Mouse (Mus musculus): ENCODE measurements around the gene Ssc4d.
A peak's percentile ranks its signal among the peaks of the same experiment; 100 is the strongest.

Ssc4d gene

DNA sequence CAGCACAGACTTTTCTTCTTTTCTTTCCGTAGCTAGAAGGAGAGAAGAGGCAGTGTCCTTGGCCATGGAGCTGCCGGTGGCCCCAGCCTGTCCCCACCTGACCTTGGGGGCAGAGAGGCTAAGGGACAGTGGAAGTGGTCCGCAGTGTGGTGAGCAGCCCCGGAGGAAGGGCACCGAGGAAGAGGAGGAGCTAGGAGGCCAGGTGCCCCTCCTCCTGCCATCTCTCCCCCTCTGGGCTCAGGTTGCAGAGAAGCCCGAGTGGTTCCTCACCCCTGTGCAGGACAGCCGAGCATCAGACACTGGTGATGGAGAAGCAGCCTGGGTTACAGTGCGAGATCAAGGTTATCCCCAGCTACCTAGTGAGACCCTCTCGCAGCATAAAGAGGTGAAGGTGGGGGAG, at the start of gene Ssc4d:
TSS of gene Ssc4d (minus strand) at position 167 of the 400 bp plus-strand sequence.
- DNase-seq: no peak

DNA sequence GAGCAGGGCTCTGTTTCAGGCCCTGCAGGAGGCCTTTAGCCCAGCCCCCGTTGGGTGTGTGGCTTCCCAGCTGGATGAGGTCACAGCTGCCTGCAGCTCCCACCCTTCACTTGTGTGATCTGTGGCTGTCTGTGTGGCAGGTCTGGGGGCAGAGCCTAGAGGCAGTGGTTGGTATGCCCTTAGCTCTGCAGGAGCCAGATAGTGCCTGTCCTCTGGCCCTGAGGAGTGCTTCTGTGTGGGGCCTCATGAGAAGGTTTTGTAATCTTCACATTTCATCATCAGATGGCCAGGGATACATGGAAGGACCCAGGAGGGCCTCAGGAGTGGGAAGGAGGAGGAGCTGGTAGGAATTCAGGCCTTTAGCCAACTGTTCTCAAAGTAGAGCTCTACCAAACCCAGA, 45.6 kb upstream of the Ssc4d start:
- DNase-seq: no peak

DNA sequence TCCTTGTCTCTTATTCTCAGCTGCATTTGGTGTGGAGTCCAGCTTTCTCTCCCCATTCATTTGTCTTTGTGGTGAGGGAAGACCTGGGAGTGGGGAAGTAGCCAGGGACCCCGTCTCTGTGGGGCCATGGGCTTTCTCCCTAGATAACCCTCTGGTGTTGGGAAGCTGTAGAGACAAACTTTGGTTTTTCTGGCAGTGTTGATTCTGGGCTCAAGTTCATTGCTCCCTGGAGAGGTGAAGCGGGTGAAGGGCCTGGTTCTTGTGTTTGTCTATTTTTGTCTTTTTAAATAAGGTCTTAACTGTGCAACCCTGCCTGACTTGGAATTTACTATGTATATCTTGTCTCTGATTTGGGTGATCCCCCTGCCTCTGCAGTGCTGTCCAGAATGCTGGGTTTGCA, 44.4 kb upstream of the Ssc4d start:
- no peak for DNase-seq

DNA sequence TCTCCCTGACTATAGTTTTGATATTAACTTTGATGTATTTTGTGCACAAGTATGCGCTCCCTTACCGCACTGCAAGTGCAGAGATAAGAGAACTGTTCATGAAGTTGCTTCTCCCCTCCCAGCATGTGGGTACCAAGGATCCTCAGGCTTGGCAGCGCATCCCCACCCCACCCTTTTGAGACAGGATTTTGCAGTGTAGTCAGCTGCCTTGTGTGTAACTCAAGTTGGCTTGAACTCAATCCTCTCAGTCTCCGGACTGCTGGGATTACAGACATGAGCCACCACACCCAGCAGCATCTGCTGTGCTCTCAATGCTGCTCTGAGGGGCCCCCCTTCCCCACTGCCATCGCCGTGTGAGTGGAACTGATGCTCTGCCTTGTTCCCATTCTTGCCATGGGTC, 42.9 kb upstream of the Ssc4d start:
- DNase-seq: no peak

DNA sequence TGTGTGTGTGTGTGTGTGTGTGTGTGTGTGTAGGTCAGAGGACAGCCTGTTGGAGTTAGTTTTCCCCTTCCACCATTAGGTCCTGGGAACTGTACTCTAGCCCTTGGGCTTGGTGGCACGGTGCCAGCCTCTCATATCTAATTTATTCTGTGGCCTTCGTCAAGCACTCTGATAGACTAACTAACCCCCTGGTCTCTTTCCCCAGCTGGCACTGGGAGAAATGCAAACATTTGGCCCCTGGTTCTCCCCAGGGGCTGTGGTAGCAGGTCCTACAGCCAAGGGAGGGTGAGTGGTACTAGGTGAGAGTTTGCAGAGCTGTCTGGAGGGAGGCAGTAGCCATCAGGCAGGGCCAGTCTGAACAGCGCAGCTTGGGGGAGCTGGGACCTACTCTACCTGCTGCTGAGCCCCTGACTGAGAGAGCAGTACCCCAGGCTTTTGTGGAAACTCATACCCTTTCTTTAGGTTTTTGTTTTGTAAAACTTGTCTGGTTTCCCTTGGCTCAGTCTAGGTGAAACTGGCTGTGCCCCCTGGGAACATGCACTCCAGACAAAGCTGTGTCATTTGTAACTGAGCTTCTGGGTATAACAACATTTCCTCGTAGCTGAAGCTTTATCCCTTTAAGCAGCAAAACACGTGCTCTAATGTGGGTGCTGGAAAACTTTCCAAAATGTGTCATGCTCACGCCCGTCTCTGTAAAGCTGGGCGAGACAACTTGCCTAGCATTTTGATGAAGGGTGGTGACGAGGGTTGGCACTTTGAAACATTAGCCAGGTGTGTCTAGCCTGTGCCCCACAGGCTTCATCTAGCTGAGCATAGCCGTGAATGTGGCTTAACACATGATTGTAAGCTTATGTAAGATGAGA, 41.9 kb upstream of the Ssc4d start:
- peak; percentile 49 for DNase-seq

DNA sequence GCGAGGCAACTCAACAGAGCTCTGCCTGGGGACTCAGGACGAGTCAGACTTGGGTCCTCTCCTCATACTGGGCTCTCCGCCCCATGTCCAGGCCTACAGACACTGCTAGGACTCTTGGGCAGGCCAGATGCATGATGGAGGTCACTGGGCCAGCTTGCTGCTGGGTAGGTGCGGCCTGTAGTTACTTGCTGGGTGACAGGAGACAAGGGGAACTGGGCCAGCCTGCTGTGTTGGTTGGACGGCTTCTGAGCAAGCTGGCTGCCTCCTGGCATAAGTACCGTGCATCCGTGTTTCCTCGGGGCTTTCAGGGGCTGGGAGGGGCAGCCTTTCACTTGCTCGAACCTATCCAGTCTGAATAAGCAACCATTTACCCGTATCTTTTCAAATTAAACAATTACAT, 41.3 kb upstream of the Ssc4d start:
- DNase-seq: no peak

DNA sequence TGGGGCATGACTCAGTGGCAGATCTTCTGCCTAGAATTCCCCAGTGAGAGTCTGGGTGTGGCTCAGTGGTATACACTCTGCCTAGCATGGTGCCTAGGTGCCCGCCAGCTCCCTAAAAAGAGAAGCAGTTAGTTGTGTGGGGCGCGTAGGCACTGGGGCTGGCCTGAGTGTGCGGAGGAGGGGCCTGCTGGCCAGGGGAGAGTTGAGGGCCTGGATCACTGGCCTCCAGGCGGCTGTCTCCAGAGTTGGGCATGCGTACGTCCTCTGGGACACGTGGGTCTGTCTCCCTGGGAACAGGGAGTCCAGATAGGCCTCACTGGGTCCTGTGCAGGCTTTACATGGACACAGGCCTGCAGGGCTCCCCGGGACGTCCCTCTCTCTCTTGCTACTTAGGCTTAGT, 40.5 kb upstream of the Ssc4d start:
- no peak for DNase-seq

DNA sequence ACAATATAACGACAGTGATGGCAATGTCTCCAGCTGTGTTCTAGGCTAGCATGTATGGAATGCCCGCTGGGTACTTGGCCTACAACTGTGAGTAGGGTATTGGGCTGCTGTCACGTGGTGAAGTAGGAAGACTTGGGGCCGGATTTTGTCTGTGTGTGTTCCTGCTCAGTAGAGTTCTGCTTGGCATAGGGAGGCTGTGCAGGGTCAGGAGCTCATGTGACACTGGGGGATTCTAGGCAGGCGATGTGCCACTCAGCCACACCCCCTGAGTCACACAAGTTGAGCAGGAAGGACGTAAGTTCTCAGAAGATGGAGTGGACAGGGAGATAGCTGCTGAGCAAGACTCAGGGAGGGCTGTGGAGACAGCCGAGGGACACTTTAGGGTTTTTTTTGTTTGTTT, 33.4 kb upstream of the Ssc4d start:
- DNase-seq: no peak

DNA sequence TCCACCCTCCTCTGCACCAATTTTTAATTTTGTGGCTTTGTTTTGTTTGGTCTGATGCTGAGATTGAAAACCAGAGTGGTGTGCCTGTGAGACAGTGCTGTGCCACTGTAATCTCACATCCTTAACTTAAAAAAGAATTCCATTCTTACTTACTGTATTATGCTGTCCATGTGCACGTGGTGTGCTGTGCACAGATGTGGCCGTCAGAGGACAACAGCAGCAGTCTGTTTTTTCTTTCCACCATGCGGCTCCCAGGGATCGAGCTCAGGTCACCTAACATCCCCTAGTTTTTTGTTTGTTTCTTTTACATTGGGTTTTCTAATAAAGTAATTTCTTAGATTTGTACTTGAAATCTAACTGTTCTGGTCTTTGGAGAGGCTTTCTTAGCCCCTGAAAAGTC, 30.2 kb upstream of the Ssc4d start:
- no peak for DNase-seq

DNA sequence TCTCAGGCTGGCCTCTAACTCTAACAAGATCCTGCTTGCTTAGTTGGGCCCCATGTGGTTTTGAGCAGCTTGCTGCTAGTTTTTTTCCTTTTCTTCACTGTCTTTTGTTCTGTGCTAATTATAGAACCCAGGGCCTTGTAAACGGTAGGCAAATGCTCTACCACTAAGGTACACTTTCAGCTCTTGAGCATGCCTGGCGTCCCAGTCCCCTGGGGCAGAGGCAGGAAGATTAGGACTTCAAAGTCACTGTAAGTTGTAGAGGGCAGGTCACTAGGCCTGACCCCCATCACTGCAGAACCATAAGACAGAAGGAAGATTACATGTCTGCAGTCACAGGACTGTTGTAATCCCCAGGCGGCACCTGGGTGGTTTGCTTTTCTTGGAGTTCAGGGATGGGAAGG, 28.4 kb upstream of the Ssc4d start:
- DNase-seq: no peak

DNA sequence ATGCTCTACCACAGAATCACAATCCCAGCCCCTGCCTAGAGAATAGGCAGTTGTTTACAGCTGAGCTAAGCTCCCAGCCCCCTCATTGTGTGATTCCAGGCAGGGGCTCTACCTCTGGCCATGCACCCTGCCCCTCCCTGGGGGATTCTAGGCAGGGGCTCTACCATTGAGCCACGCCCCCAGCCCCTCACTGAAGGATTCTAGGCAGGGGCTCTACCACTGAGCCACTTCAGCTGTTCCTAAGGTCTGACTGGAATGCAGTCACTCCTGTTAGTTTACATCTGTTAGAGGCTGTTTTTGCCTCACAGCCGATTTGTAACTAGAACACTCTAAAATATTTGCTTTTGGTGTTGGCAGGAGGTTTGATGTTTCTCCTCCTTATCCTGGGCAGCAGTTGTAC, 28.0 kb upstream of the Ssc4d start:
- DNase-seq: no peak

DNA sequence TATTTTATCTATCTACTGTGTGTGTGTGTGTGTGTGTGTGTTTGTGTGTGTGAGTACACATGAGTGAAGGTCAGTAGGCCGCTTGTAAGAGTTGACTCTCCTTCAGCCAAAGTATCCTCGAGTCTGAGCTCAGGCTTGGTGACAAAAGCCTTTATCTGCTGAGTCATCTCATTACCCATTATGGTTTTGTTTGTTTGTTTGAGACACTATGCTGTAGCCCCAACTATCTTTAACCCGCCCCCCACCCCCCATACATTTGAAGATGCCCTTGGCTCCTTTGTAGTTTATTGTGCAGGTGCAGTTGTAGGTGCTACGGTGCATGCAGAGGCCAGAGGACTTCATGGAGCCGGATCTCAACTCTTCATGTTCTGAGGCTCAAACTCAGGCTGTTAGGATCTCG, 26.9 kb upstream of the Ssc4d start:
- no peak for DNase-seq

DNA sequence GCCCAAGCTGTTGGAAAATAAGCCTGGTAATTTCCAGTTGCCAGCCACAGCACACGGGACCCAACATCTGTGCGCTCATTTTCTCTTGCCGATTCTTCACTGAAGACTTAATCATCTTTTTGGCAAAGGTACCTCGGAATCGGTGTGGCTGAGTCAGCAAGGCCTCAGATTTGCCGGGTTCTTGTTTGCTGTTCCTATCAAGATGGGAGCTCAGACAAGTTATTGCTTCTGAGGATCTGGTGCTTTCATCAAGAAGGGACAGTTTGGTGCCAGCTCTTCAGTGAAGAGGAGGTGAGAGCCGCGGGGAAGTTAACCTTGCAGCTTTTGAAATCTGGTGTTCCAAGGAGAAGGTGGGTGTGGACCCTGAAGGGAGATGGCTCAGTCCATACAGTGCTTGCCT, 21.8 kb upstream of the Ssc4d start:
- no peak for DNase-seq

DNA sequence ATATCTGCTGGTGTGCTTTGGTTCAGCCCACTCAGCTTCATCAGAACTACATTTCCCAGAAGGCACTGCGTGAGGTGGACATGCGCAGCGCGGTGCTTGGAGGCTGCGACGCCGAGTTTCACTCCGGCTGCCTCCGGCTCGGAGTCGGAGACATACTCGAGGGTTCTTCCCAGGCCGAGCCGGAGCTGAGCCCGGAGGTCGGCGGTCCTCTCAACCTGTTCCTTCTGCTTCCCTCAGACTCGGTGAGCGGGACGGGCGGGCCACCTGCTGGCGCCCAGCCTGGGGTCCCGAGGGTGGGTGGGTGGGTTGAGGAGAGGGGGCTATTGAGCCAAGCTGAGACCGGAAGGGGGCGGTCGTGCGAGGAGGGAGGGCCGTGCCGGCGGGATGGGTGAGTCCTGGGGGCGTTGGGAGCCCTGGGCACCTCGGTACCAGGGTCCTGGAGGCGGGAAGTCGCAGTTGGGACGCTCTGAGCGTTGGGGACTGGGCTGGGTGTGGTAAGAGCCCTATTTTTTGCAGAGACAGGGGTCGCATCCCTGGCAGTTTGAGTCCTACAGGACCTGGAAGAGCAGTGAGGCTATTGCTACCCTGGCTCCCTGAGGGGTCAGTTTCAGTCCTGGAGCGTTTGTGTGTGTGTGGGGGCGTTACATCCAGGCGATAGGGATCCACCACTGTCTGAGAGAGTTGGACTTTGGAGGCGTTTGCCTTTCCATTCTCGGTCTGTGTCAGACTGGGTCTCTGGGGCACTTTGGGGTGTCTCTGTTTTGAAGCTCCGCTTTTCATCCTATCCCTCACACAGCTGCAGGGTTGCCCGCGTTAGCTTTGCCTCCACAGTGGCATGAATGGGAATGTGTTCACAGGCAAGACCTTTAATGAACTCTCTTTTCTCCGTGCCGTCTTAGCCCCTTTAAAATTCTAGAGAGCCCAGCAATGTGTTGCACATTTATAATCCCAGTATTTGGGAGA, 20.7 kb upstream of the Ssc4d start, which contains the start of gene Dtx2:
TSS of gene Dtx2 (plus strand) at position 76 of the 963 bp plus-strand sequence.
- peak; percentile 84 for DNase-seq

DNA sequence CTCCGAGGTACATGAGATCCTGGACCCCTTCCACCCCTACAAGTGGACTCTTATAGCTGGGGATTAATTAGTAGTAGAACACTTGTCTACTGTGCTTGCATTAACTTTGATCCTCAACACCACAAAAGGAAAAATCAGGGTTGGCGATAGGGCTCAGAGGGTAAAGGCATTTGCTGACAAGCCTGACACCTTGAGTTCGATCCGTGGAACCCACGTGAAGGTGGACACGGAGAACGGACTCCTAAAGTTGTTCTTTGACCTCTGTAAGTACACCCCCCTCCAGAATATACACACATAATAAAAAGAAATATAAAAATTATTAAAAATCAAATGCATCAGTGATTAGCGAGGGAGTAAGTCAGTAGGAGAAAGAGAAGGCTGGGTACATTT, 20.0 kb upstream of the Ssc4d start:
- no peak for DNase-seq

DNA sequence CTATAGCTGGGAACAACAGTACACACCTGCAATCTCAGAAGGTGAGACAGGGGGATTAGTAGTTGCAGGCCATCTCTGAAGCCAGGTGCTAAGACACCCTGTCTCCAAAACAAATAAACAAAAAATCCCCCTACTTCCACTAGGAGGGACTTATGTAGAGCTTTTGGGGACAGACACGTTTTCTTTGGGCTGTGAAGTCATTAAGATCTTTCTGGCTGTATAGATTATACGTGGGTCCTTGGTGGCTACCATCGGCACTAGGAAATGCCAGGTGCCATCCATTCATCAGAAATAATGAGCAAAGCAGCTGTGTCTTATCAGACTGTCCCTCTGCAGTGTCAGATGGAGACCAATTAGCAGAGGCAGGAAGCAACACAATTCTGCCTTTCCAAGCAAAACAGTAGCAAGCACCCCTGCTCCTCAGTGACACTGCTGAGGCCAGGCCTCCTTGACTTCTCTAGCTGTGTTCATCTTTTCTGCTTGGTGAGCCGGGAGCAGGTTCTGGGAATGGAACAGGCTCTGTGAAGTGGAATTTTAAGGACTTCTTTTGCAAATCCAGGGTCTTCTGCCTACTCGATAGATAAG, 19.1 kb upstream of the Ssc4d start:
- DNase-seq: no peak

DNA sequence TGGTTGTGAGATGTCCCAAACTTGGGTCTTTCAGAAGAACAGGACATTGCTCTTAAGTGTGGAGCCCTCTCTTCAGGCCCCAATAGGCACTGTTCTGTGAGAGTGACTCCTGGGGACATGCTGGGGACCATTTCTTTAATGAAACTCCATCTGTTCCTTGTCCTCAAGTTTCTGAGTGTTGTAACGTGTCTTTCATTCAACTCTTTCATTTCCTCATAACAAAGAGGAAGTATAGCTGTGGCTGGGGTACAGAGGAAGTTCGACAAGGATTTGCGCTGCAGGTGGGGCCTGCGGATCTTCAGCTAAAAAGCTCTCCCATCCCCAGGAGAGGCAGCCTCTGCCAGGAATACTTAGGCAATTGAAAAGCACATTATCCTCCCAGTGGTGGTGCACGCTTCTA, 16.3 kb upstream of the Ssc4d start:
- no peak for DNase-seq

DNA sequence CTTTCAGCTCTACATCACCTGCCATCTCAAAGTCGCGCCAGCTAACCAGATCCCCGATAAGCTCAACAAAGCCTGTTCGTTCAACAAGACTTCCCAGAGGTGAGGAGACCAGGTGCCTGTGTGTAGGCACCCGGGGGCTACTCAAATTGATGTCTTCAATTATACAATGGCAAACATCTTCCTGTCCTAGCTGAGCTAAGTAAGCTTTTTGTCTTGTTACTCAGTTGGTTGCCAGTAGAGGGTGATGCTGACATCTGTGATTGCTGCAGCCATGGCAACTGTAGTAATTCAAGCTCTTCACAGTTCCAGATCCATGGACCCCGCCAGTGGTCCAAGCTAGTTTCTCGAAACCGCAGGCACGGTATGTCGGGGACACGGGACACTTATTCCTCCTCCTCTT, 12.9 kb upstream of the Ssc4d start:
- DNase-seq: peak; percentile 16

DNA sequence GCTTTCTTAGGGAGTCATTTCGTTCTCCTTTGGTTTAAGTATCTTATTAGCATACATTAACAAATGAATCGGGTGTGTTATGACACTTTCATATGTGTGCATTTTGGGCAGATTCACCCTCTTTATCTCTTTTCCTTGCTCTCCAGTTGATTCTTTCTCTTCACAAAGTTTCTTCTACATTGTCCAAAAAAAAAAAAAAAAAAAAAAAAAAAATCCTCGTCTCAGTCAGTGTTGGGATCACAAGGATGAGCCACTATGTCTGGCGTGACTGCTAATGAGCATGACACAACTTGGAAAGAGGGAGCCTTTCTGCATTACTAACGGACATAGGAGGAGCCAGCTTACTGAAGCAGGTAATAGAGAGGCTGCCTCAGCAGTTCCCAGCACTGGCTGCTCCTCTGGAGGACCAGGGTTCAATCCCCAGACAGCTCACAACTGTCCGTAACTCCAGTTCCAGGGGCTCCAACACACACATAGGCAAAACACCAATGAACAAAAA, 10.3 kb upstream of the Ssc4d start:
- no peak for DNase-seq

DNA sequence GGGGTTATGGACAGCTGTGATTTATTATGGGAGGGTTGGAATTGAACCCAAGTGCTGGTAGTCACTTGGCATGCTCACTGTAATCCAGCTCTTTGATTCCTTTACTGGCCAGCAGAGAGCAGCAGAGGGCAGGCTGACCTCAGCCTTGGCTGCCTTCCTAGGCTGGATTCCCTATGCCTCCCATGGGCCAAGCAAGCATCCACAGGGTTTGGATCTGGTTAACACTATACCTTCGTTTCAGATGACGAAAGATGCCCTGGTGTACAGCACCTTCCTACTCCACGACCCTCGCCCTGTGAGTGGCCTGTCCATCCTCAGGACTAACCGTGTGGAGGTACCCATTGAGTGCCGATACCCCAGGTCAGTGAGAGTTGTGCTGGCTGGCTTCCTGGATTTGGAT, 8.1 kb upstream of the Ssc4d start:
- peak; percentile 33 for DNase-seq

DNA sequence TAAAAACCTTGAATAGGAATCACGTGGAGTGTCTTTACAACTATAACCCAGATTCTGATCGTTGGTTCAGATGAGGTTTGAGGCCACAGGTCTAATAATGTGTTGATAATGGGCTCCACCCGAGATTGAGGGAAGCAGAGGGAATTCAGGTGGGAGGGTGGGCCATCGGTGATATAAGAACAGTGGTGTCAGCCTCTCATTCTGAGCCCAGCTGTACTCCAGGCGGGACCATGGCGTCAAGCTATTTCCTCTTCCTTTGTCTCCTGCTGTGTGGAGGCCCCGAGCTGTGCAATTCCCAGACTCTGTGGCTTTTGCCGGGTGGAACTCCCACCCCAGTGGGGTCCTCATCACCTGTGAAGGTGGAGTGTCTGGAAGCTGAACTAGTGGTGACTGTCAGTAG, 5.6 kb upstream of the Ssc4d start, which contains the start of gene Zp3:
TSS of gene Zp3 (plus strand) at position 196 of the 400 bp plus-strand sequence.
- no peak for DNase-seq

DNA sequence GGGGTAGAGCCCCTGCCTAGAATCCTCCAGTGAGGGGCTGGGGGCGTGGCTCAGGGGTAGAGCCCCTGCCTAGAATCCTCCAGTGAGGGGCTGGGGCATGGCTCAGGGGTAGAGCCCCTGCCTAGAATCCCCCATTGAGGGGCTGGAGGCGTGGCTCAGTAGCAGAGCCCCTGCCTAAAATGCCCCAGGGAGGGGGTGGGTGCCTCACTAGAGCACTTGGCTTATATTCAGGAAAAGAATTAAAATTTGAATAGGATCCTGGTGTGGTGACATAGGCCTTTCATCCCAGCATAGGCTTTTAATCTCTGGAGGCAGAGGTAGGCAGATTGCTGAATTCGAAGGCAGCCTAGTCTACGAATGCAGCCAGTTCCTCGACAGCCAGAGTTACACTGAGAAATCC, 5.0 kb upstream of the Ssc4d start:
- no peak for DNase-seq
